In the genomic region with DNA sequence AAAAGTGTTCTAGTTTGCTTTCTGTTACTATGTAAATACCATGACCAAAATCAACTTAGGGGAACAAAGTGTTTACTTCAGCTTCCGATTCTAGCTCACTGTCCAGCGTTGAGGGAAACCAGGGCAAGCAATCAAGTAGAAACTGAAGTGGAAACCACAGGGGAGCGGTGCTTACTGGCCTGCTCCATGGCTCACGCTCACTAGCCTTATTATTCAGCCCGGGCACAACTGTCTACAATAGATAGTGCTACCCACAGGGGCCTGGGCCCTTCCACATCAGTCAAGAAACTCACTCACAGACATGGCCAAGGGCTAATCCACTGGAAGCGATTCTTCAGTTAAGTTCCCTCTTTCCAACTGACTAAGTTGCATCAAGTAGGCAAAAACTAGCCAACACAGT, we compare ENCODE assay signal across 14 mouse cellular contexts. TPM values are rescaled to one million over a fixed set of nuclear protein-coding genes. Genes with fewer than 3 reads are reported as not detected.
A peak's percentile ranks its signal among the peaks of the same experiment; 100 is the strongest.
DNase-seq lines count a peak whose midpoint lies in the region; ATAC-seq and TF ChIP-seq lines count a peak whose summit lies in the region.
"Had no signal": no experiment of that assay in that cellular context is flagged by ENCODE, and none has a peak within 500 bp of the region (broad histone marks: within the 10 kb centered on the region; RNA-seq: fewer than 3 reads in every experiment).

No protein-coding gene starts in this region.

- peak; percentile 53 for DNase-seq in liver
- no peak for DNase-seq in hindbrain, postnatal 0 days (ENCODE audit: low spot score)
- DNase-seq: lung, adult 18-20 months had no signal

- H3K36me3 ChIP-seq in erythroblast, embryonic 14.5 days (ENCODE audit: control insufficient read depth), result peaks cover 69% of the 10 kb centered on the region
- peaks cover 45% of the 10 kb centered on the region for H3K36me3 ChIP-seq in neural tube, embryonic 13.5 days
- H3K36me3 ChIP-seq in neural tube, embryonic 15.5 days, result peaks cover 49% of the 10 kb centered on the region
- peaks cover 14% of the 10 kb centered on the region for H3K36me3 ChIP-seq in stomach, embryonic 16.5 days (ENCODE audit: control insufficient read depth, insufficient read depth, low read length)
- H3K36me3 ChIP-seq in hindbrain, postnatal 0 days (ENCODE audit: insufficient read depth, low read length), result peaks cover 39% of the 10 kb centered on the region

- peak overlapping the region; percentile 100 for H3K4me3 ChIP-seq in erythroblast, embryonic 14.5 days (replicated peaks)
- no peak overlapping the region for H3K4me3 ChIP-seq in neural tube, embryonic 13.5 days
- H3K4me3 ChIP-seq in neural tube, embryonic 15.5 days (replicated peaks), result no peak overlapping the region
- no peak overlapping the region for H3K4me3 ChIP-seq in stomach, embryonic 16.5 days (replicated peaks; ENCODE audit: low read length)
- H3K4me3 ChIP-seq in hindbrain, postnatal 0 days (ENCODE audit: low read length), result no peak overlapping the region

- 82% methylated on average over 6 of the region's 6 CpGs for WGBS in neural tube, embryonic 13.5 days
- WGBS in neural tube, embryonic 15.5 days, result 88% methylated on average over 6 of the region's 6 CpGs
- 80% methylated on average over 6 of the region's 6 CpGs for WGBS in stomach, embryonic 16.5 days
- WGBS in hindbrain, postnatal 0 days, result 78% methylated on average over 6 of the region's 6 CpGs

- ATAC-seq in erythroblast, adult 5-6 weeks (replicated peaks; ENCODE audit: low FRiP score, poor library complexity, severe bottlenecking), result no peak
- no peak for ATAC-seq in neural tube, embryonic 13.5 days (ENCODE audit: low read depth)
- ATAC-seq in neural tube, embryonic 15.5 days (ENCODE audit: low FRiP score), result no peak
- ATAC-seq in stomach, embryonic 16.5 days (ENCODE audit: insufficient read depth, low FRiP score), result no peak
- ATAC-seq in granulocyte monocyte progenitor cell, adult 5-6 weeks (replicated peaks; ENCODE audit: poor library complexity, severe bottlenecking), result no peak
- no peak for ATAC-seq in hindbrain, postnatal 0 days

- H3K27ac ChIP-seq in neural tube, embryonic 13.5 days (replicated peaks), result no peak overlapping the region
- H3K27ac ChIP-seq in neural tube, embryonic 15.5 days (replicated peaks), result no peak overlapping the region
- H3K27ac ChIP-seq in stomach, embryonic 16.5 days (ENCODE audit: low read length), result no peak overlapping the region
- H3K27ac ChIP-seq in hindbrain, postnatal 0 days, result no peak overlapping the region
- H3K27ac ChIP-seq: midbrain, embryonic 12.5 days had no signal

- no peaks in the 10 kb centered on the region for H3K27me3 ChIP-seq in erythroblast, embryonic 14.5 days (ENCODE audit: control insufficient read depth)
- no peaks in the 10 kb centered on the region for H3K27me3 ChIP-seq in neural tube, embryonic 13.5 days
- H3K27me3 ChIP-seq in neural tube, embryonic 15.5 days (replicated peaks), result no peaks in the 10 kb centered on the region
- H3K27me3 ChIP-seq in stomach, embryonic 16.5 days (ENCODE audit: control insufficient read depth, insufficient read depth, low read length), result no peaks in the 10 kb centered on the region
- no peaks in the 10 kb centered on the region for H3K27me3 ChIP-seq in hindbrain, postnatal 0 days (ENCODE audit: insufficient read depth, low read length)
- H3K27me3 ChIP-seq: midbrain, embryonic 12.5 days had no signal

- no peak overlapping the region for H3K9ac ChIP-seq in neural tube, embryonic 13.5 days
- no peak overlapping the region for H3K9ac ChIP-seq in neural tube, embryonic 15.5 days (replicated peaks)
- no peak overlapping the region for H3K9ac ChIP-seq in stomach, embryonic 16.5 days (ENCODE audit: low read length)
- H3K9ac ChIP-seq in hindbrain, postnatal 0 days (replicated peaks; ENCODE audit: low read length), result no peak overlapping the region
- H3K9ac ChIP-seq: midbrain, embryonic 12.5 days had no signal

- 0 out of 2 replicates have a peak overlapping the region, but pooled peaks have one; percentile 94 for H3K4me2 ChIP-seq in neural tube, embryonic 13.5 days
- H3K4me2 ChIP-seq in neural tube, embryonic 15.5 days, result no peak overlapping the region
- 0 out of 2 replicates have a peak overlapping the region, but pooled peaks have one; percentile 94 for H3K4me2 ChIP-seq in stomach, embryonic 16.5 days (ENCODE audit: low read depth, low read length)
- H3K4me2 ChIP-seq in hindbrain, postnatal 0 days (ENCODE audit: low read depth, low read length), result no peak overlapping the region

- no peak for TF ChIP-seq CTCF in hindbrain, postnatal 0 days (IDR thresholded peaks at IDR 0.05; ENCODE audit: low read depth)

- H3K9me3 ChIP-seq in erythroblast, embryonic 14.5 days (ENCODE audit: control insufficient read depth, low read length), result no peaks in the 10 kb centered on the region; the same call in 1 of the 2 replicates
- no peaks in the 10 kb centered on the region for H3K9me3 ChIP-seq in neural tube, embryonic 13.5 days
- H3K9me3 ChIP-seq in neural tube, embryonic 15.5 days (replicated peaks), result no peaks in the 10 kb centered on the region
- no peaks in the 10 kb centered on the region for H3K9me3 ChIP-seq in stomach, embryonic 16.5 days (replicated peaks; ENCODE audit: control insufficient read depth, low read length)
- no peaks in the 10 kb centered on the region for H3K9me3 ChIP-seq in hindbrain, postnatal 0 days (ENCODE audit: low read length)
- H3K9me3 ChIP-seq: midbrain, embryonic 12.5 days had no signal

- H3K4me1 ChIP-seq in erythroblast, embryonic 14.5 days (ENCODE audit: control insufficient read depth), result peaks cover 49% of the 10 kb centered on the region
- H3K4me1 ChIP-seq in neural tube, embryonic 13.5 days (replicated peaks), result peaks cover 32% of the 10 kb centered on the region
- peaks cover 36% of the 10 kb centered on the region for H3K4me1 ChIP-seq in neural tube, embryonic 15.5 days
- peaks cover 15% of the 10 kb centered on the region for H3K4me1 ChIP-seq in stomach, embryonic 16.5 days (ENCODE audit: control insufficient read depth, insufficient read depth, low read length)
- H3K4me1 ChIP-seq in hindbrain, postnatal 0 days (ENCODE audit: insufficient read depth, low read length), result peaks cover 17% of the 10 kb centered on the region

RNA-seq across cellular contexts. Expression of a gene that starts 2.1 kb away (rescaled TPM):
- 1.3 and 2.3 TPM in 2 replicates for polyA plus RNA-seq in erythroblast, embryonic 14.5 days (2012)
- total RNA-seq in erythroblast, adult 5-6 weeks (2015; ENCODE audit: low replicate concordance), result 50.0 and 63.1 TPM in 2 replicates
- 26.2 and 57.2 TPM in 2 replicates for total RNA-seq in erythroblast, adult 5-6 weeks (2017; ENCODE audit: low replicate concordance)
- 229 and 243 TPM in 2 replicates for polyA plus RNA-seq in neural tube, embryonic 13.5 days (2015; fragmentation: Nextera tagmentation; extraction: Ambion mirVana)
- 298 and 311 TPM in 2 replicates for polyA plus RNA-seq in neural tube, embryonic 15.5 days (2015; fragmentation: Nextera tagmentation; extraction: Ambion mirVana)
- polyA plus RNA-seq in stomach, embryonic 16.5 days (2015; fragmentation: Nextera tagmentation; extraction: Ambion mirVana), result 380 and 381 TPM in 2 replicates
- 172 and 230 TPM in 2 replicates for total RNA-seq in granulocyte monocyte progenitor cell, adult 5-6 weeks (2014; fragmentation: Nextera tagmentation)
- total RNA-seq in granulocyte monocyte progenitor cell, adult 5-6 weeks (2017), result 178 and 221 TPM in 2 replicates
- total RNA-seq in hindbrain, postnatal 0 days (2014; rRNA removed), result 217 and 251 TPM in 2 replicates
- 355 and 363 TPM in 2 replicates for polyA plus RNA-seq in hindbrain, postnatal 0 days (2015; fragmentation: Nextera tagmentation; extraction: Ambion mirVana)

RNA-seq across cellular contexts. Expression of a gene that starts 2.2 kb away (rescaled TPM):
- 3.3 and 4.0 TPM in 2 replicates for polyA plus RNA-seq in erythroblast, embryonic 14.5 days (2012)
- total RNA-seq in erythroblast, adult 5-6 weeks (2015; ENCODE audit: low replicate concordance), result 21.1 and 27.1 TPM in 2 replicates
- total RNA-seq in erythroblast, adult 5-6 weeks (2017; ENCODE audit: low replicate concordance), result 27.5 and 70.9 TPM in 2 replicates
- 366 and 422 TPM in 2 replicates for polyA plus RNA-seq in neural tube, embryonic 13.5 days (2015; fragmentation: Nextera tagmentation; extraction: Ambion mirVana)
- 341 and 407 TPM in 2 replicates for polyA plus RNA-seq in neural tube, embryonic 15.5 days (2015; fragmentation: Nextera tagmentation; extraction: Ambion mirVana)
- 204 and 234 TPM in 2 replicates for polyA plus RNA-seq in stomach, embryonic 16.5 days (2015; fragmentation: Nextera tagmentation; extraction: Ambion mirVana)
- 134 and 159 TPM in 2 replicates for total RNA-seq in granulocyte monocyte progenitor cell, adult 5-6 weeks (2014; fragmentation: Nextera tagmentation)
- 238 and 258 TPM in 2 replicates for total RNA-seq in granulocyte monocyte progenitor cell, adult 5-6 weeks (2017)
- total RNA-seq in hindbrain, postnatal 0 days (2014; rRNA removed), result 131 and 165 TPM in 2 replicates
- 442 and 445 TPM in 2 replicates for polyA plus RNA-seq in hindbrain, postnatal 0 days (2015; fragmentation: Nextera tagmentation; extraction: Ambion mirVana)

RNA-seq across cellular contexts. Expression of a gene that starts 15.6 kb away (rescaled TPM):
- 0.18 TPM in 1 of 2 replicates, not detected in the other for polyA plus RNA-seq in erythroblast, embryonic 14.5 days (2012)
- total RNA-seq in erythroblast, adult 5-6 weeks (2015; ENCODE audit: low replicate concordance), result not detected in 2 replicates
- total RNA-seq in erythroblast, adult 5-6 weeks (2017; ENCODE audit: low replicate concordance), result 0.42 and 1.0 TPM in 2 replicates
- polyA plus RNA-seq in neural tube, embryonic 13.5 days (2015; fragmentation: Nextera tagmentation; extraction: Ambion mirVana), result 5.2 and 5.8 TPM in 2 replicates
- 4.1 and 4.6 TPM in 2 replicates for polyA plus RNA-seq in neural tube, embryonic 15.5 days (2015; fragmentation: Nextera tagmentation; extraction: Ambion mirVana)
- 3.7 and 3.9 TPM in 2 replicates for polyA plus RNA-seq in stomach, embryonic 16.5 days (2015; fragmentation: Nextera tagmentation; extraction: Ambion mirVana)
- 0.41 and 1.5 TPM in 2 replicates for total RNA-seq in granulocyte monocyte progenitor cell, adult 5-6 weeks (2014; fragmentation: Nextera tagmentation)
- total RNA-seq in granulocyte monocyte progenitor cell, adult 5-6 weeks (2017), result 0.41 and 7.5 TPM in 2 replicates
- 1.2 and 2.6 TPM in 2 replicates for total RNA-seq in hindbrain, postnatal 0 days (2014; rRNA removed)
- 5.5 and 7.7 TPM in 2 replicates for polyA plus RNA-seq in hindbrain, postnatal 0 days (2015; fragmentation: Nextera tagmentation; extraction: Ambion mirVana)

RNA-seq across cellular contexts. Expression of a gene that starts 15.7 kb away (rescaled TPM):
- polyA plus RNA-seq in erythroblast, embryonic 14.5 days (2012), result 0.12 and 0.25 TPM in 2 replicates
- 9.0 and 15.3 TPM in 2 replicates for total RNA-seq in erythroblast, adult 5-6 weeks (2015; ENCODE audit: low replicate concordance)
- 5.3 and 7.2 TPM in 2 replicates for total RNA-seq in erythroblast, adult 5-6 weeks (2017; ENCODE audit: low replicate concordance)
- polyA plus RNA-seq in neural tube, embryonic 13.5 days (2015; fragmentation: Nextera tagmentation; extraction: Ambion mirVana), result 24.6 and 25.7 TPM in 2 replicates
- 18.0 and 18.1 TPM in 2 replicates for polyA plus RNA-seq in neural tube, embryonic 15.5 days (2015; fragmentation: Nextera tagmentation; extraction: Ambion mirVana)
- 15.5 and 18.2 TPM in 2 replicates for polyA plus RNA-seq in stomach, embryonic 16.5 days (2015; fragmentation: Nextera tagmentation; extraction: Ambion mirVana)
- total RNA-seq in granulocyte monocyte progenitor cell, adult 5-6 weeks (2014; fragmentation: Nextera tagmentation), result 26.3 and 29.6 TPM in 2 replicates
- total RNA-seq in granulocyte monocyte progenitor cell, adult 5-6 weeks (2017), result 36.4 and 43.9 TPM in 2 replicates
- total RNA-seq in hindbrain, postnatal 0 days (2014; rRNA removed), result 10.7 and 15.0 TPM in 2 replicates
- polyA plus RNA-seq in hindbrain, postnatal 0 days (2015; fragmentation: Nextera tagmentation; extraction: Ambion mirVana), result 20.2 and 21.2 TPM in 2 replicates

RNA-seq across cellular contexts. Expression of a gene that starts 40.4 kb away (rescaled TPM):
- not detected in 2 replicates for polyA plus RNA-seq in erythroblast, embryonic 14.5 days (2012)
- not detected in 2 replicates for total RNA-seq in erythroblast, adult 5-6 weeks (2015; ENCODE audit: low replicate concordance)
- total RNA-seq in erythroblast, adult 5-6 weeks (2017; ENCODE audit: low replicate concordance), result not detected in 2 replicates
- polyA plus RNA-seq in neural tube, embryonic 13.5 days (2015; fragmentation: Nextera tagmentation; extraction: Ambion mirVana), result not detected in 2 replicates
- polyA plus RNA-seq in neural tube, embryonic 15.5 days (2015; fragmentation: Nextera tagmentation; extraction: Ambion mirVana), result 0.23 and 0.24 TPM in 2 replicates
- 0.13 TPM in 1 of 2 replicates, not detected in the other for polyA plus RNA-seq in stomach, embryonic 16.5 days (2015; fragmentation: Nextera tagmentation; extraction: Ambion mirVana)
- total RNA-seq in granulocyte monocyte progenitor cell, adult 5-6 weeks (2014; fragmentation: Nextera tagmentation), result not detected in 2 replicates
- not detected in 2 replicates for total RNA-seq in granulocyte monocyte progenitor cell, adult 5-6 weeks (2017)
- total RNA-seq in hindbrain, postnatal 0 days (2014; rRNA removed), result not detected in 2 replicates
- polyA plus RNA-seq in hindbrain, postnatal 0 days (2015; fragmentation: Nextera tagmentation; extraction: Ambion mirVana), result 0.21 and 0.34 TPM in 2 replicates
- total RNA-seq: common myeloid progenitor, adult 5-6 weeks; gastrocnemius, adult 8-10 months; layer of hippocampus, adult 8-10 months had no signal
- polyA plus RNA-seq: forebrain, embryonic 11.5 days had no signal

Comparison
In these comparisons a context has a peak if more than half of its experiments do, and no peak if none do; other contexts are left out.
1. H3K4me2 ChIP-seq: peak in neural tube, embryonic 13.5 days (single experiment) and stomach, embryonic 16.5 days (single experiment); none in neural tube, embryonic 15.5 days (single experiment) and hindbrain, postnatal 0 days (single experiment).
2. RNA of a gene that starts 2.1 kb away (polyA plus RNA-seq): 380 to 381 TPM in stomach, embryonic 16.5 days, 355 to 363 TPM in hindbrain, postnatal 0 days, 298 to 311 TPM in neural tube, embryonic 15.5 days and 229 to 243 TPM in neural tube, embryonic 13.5 days; 1.3 to 2.3 TPM in erythroblast, embryonic 14.5 days; every median in the first group is over 10 times any median in the second.
3. RNA of a gene that starts 2.2 kb away (polyA plus RNA-seq): 442 to 445 TPM in hindbrain, postnatal 0 days, 366 to 422 TPM in neural tube, embryonic 13.5 days, 341 to 407 TPM in neural tube, embryonic 15.5 days and 204 to 234 TPM in stomach, embryonic 16.5 days; 3.3 to 4.0 TPM in erythroblast, embryonic 14.5 days; every median in the first group is over 10 times any median in the second.